Mouse (Mus musculus) liver, embryonic 15.5 days (tissue): ENCODE results near the gene Gtf3c4. TPM values are rescaled to one million over a fixed set of nuclear protein-coding genes. Genes with fewer than 3 reads are reported as not detected.

Source experiments
- ATAC-seq: fragments of 200-750 bp; cut with Nextera tagmentation; 2 replicates; pipeline ENCODE4 v1.8.0; 2017; ENCODE audit warnings: moderate number of reproducible peaks, mild to moderate bottlenecking, moderate library complexity; ENCODE audit not compliant: insufficient read depth
- H3K27ac ChIP-seq: fragments of 300-500 bp; sonication (generic); replicated peaks from 2 replicates; pipeline ENCODE4 v1.5.1; 2015; ENCODE audit warnings: mild to moderate bottlenecking, inconsistent platforms
- H3K27me3 ChIP-seq: fragments of 300-500 bp; sonication (generic); 2 replicates; pipeline ENCODE4 v1.6.1; 2015; ENCODE audit warnings: mild to moderate bottlenecking, inconsistent platforms
- H3K36me3 ChIP-seq: fragments of 300-500 bp; sonication (generic); replicated peaks from 2 replicates; pipeline ENCODE4 v1.6.1; 2015; ENCODE audit warnings: moderate library complexity, mild to moderate bottlenecking, inconsistent platforms
- H3K4me1 ChIP-seq: fragments of 300-500 bp; sonication (generic); replicated peaks from 2 replicates; pipeline ENCODE4 v1.6.1; 2015; ENCODE audit warnings: inconsistent platforms
- H3K4me2 ChIP-seq: fragments of 300-500 bp; sonication (generic); 2 replicates; pipeline ENCODE4 v1.6.1; 2015; ENCODE audit warnings: moderate library complexity, mild to moderate bottlenecking, inconsistent platforms
- H3K4me3 ChIP-seq: fragments of 300-500 bp; sonication (generic); replicated peaks from 2 replicates; pipeline ENCODE4 v1.5.1; 2015; ENCODE audit warnings: mild to moderate bottlenecking, inconsistent platforms
- H3K9ac ChIP-seq: fragments of 300-500 bp; sonication (generic); 2 replicates; pipeline ENCODE4 v1.6.1; 2015; ENCODE audit warnings: moderate library complexity, mild to moderate bottlenecking, inconsistent platforms
- H3K9me3 ChIP-seq: fragments of 300-500 bp; sonication (generic); replicated peaks from 2 replicates; pipeline ENCODE4 v1.6.1; 2016; ENCODE audit warnings: inconsistent platforms
- WGBS: fragments of 180-500 bp; shearing (Covaris S2); methylation state at CpG from one replicate; pipeline ENCODE4 v1.1.7; 2015; ENCODE audit warnings: mixed read lengths; ENCODE audit not compliant: insufficient replicate concordance; 5-methylcytosine and 5-hydroxymethylcytosine counted together
- polyA plus RNA-seq: library from polyadenylated mRNA; unstranded; fragments of >200 nt; fragmentation: Nextera tagmentation; extraction: Ambion mirVana; gene quantifications from 2 replicates; pipeline ENCODE4 v1.2.1, GENCODE M21; 2015

Gene Gtf3c4
- 5.1 and 5.2 TPM in 2 replicates for polyA plus RNA-seq

GRCm38 (mm10) chr2:28840222-28840951 lies at the start of gene Gtf3c4, which contains the start of gene Ddx31:
Gtf3c4 (minus strand) TSS chr2:28840360.
Ddx31 (plus strand) TSS chr2:28840406.
- Histone ChIP-seq H3K4me1 (peaks cover 48% of the 10 kb centered on the region), H3K27ac (peak within 1 kb of the TSS; percentile 88), H3K36me3 (peaks cover 10% of the 10 kb centered on the region), H3K9ac (peak within 1 kb of the TSS; percentile 82), H3K9me3 (no peaks in the 10 kb centered on the region), H3K4me3 (peak within 1 kb of the TSS; percentile 93), H3K4me2 (peak within 1 kb of the TSS; percentile 95), H3K27me3 (no peaks in the 10 kb centered on the region)
- under 1% methylated on average over 63 of the region's 63 CpGs for WGBS
- ATAC-seq, result peak; percentile 97

GRCm38 (mm10) chr2:28884914-28885313 lies 44.8 kb upstream of the Gtf3c4 start:
- Histone ChIP-seq H3K4me1 (no peaks in the 10 kb centered on the region), H3K9me3 (no peaks in the 10 kb centered on the region), H3K36me3 (peaks cover 42% of the 10 kb centered on the region), H3K27me3 (no peaks in the 10 kb centered on the region), H3K4me3 (no peak overlapping the region), H3K9ac (no peak overlapping the region), H3K27ac (no peak overlapping the region), H3K4me2 (no peak overlapping the region)
- no peak for ATAC-seq
- WGBS, result 77% methylated on average over 4 of the region's 4 CpGs

GRCm38 (mm10) chr2:28882826-28883485 lies 42.8 kb upstream of the Gtf3c4 start:
- 74% methylated on average over 6 of the region's 6 CpGs for WGBS
- Histone ChIP-seq H3K27ac (no peak overlapping the region), H3K4me3 (no peak overlapping the region), H3K36me3 (peaks cover 38% of the 10 kb centered on the region), H3K9ac (no peak overlapping the region), H3K4me1 (no peaks in the 10 kb centered on the region), H3K9me3 (no peaks in the 10 kb centered on the region), H3K27me3 (no peaks in the 10 kb centered on the region), H3K4me2 (no peak overlapping the region)
- no peak for ATAC-seq

- ATAC-seq, result no peak
- Histone ChIP-seq H3K27me3 (no peaks in the 10 kb centered on the region), H3K4me1 (no peaks in the 10 kb centered on the region), H3K9me3 (no peaks in the 10 kb centered on the region), H3K36me3 (peaks cover 40% of the 10 kb centered on the region), H3K4me2 (no peak overlapping the region), H3K4me3 (no peak overlapping the region), H3K9ac (no peak overlapping the region), H3K27ac (no peak overlapping the region)
- WGBS, result 74% methylated on average over 3 of the region's 3 CpGs
These were observed 41.9 kb upstream of the Gtf3c4 start for GRCm38 (mm10) chr2:28882047-28882446.

GRCm38 (mm10) chr2:28881275-28881674 lies 41.1 kb upstream of the Gtf3c4 start:
- no peak for ATAC-seq
- 73% methylated on average over 3 of the region's 3 CpGs for WGBS
- no peaks in the 10 kb centered on the region for H3K9me3 ChIP-seq
- no peaks in the 10 kb centered on the region for H3K4me1 ChIP-seq
- H3K4me2 ChIP-seq, result no peak overlapping the region
- no peak overlapping the region for H3K9ac ChIP-seq
- peaks cover 47% of the 10 kb centered on the region for H3K36me3 ChIP-seq
- no peak overlapping the region for H3K27ac ChIP-seq
- no peak overlapping the region for H3K4me3 ChIP-seq
- no peaks in the 10 kb centered on the region for H3K27me3 ChIP-seq

- Histone ChIP-seq H3K4me1 (no peaks in the 10 kb centered on the region), H3K9ac (no peak overlapping the region), H3K4me2 (no peak overlapping the region), H3K36me3 (peaks cover 43% of the 10 kb centered on the region), H3K27me3 (no peaks in the 10 kb centered on the region), H3K9me3 (no peaks in the 10 kb centered on the region), H3K27ac (no peak overlapping the region), H3K4me3 (no peak overlapping the region)
- 81% methylated on average over 11 of the region's 11 CpGs for WGBS
- ATAC-seq, result no peak
These were observed 35.4 kb upstream of the Gtf3c4 start for GRCm38 (mm10) chr2:28875554-28875953.

GRCm38 (mm10) chr2:28867495-28867894 lies 27.3 kb upstream of the Gtf3c4 start:
- 71% methylated on average over 7 of the region's 7 CpGs for WGBS
- no peaks in the 10 kb centered on the region for H3K27me3 ChIP-seq
- no peak overlapping the region for H3K9ac ChIP-seq
- H3K4me2 ChIP-seq, result no peak overlapping the region
- no peaks in the 10 kb centered on the region for H3K9me3 ChIP-seq
- no peaks in the 10 kb centered on the region for H3K4me1 ChIP-seq
- no peak overlapping the region for H3K4me3 ChIP-seq
- ATAC-seq, result no peak
- H3K27ac ChIP-seq, result no peak overlapping the region
- peaks cover 43% of the 10 kb centered on the region for H3K36me3 ChIP-seq

GRCm38 (mm10) chr2:28863857-28864256 lies 23.7 kb upstream of the Gtf3c4 start:
- ATAC-seq, result no peak
- no peaks in the 10 kb centered on the region for H3K9me3 ChIP-seq
- no peak overlapping the region for H3K4me2 ChIP-seq
- no peak overlapping the region for H3K27ac ChIP-seq
- H3K4me1 ChIP-seq, result no peaks in the 10 kb centered on the region
- no peak overlapping the region for H3K9ac ChIP-seq
- H3K27me3 ChIP-seq, result no peaks in the 10 kb centered on the region
- H3K4me3 ChIP-seq, result no peak overlapping the region
- peaks cover 77% of the 10 kb centered on the region for H3K36me3 ChIP-seq

- no peak overlapping the region for H3K27ac ChIP-seq
These were observed 20.7 kb upstream of the Gtf3c4 start for GRCm38 (mm10) chr2:28860678-28861423.

GRCm38 (mm10) chr2:28859303-28859702 lies 19.1 kb upstream of the Gtf3c4 start:
- Histone ChIP-seq H3K4me2 (no peak overlapping the region), H3K27ac (no peak overlapping the region), H3K27me3 (no peaks in the 10 kb centered on the region), H3K4me1 (no peaks in the 10 kb centered on the region), H3K36me3 (peaks cover 77% of the 10 kb centered on the region), H3K4me3 (no peak overlapping the region), H3K9ac (no peak overlapping the region), H3K9me3 (no peaks in the 10 kb centered on the region)
- 62% methylated on average over 4 of the region's 4 CpGs for WGBS
- ATAC-seq, result no peak

More at GRCm38 (mm10) chr2:28860678-28861423, 20.7 kb upstream of the Gtf3c4 start:
- Histone ChIP-seq H3K9ac (no peak overlapping the region), H3K4me1 (no peaks in the 10 kb centered on the region), H3K4me2 (no peak overlapping the region), H3K36me3 (peaks cover 79% of the 10 kb centered on the region), H3K4me3 (no peak overlapping the region), H3K27me3 (no peaks in the 10 kb centered on the region), H3K9me3 (no peaks in the 10 kb centered on the region)
- WGBS, result 81% methylated on average over 8 of the region's 8 CpGs
- ATAC-seq, result no peak

GRCm38 (mm10) chr2:28855773-28856172 lies 15.6 kb upstream of the Gtf3c4 start:
- Histone ChIP-seq H3K27me3 (no peaks in the 10 kb centered on the region), H3K4me3 (no peak overlapping the region), H3K27ac (no peak overlapping the region), H3K9me3 (no peaks in the 10 kb centered on the region), H3K4me2 (no peak overlapping the region), H3K9ac (no peak overlapping the region), H3K36me3 (peaks cover 50% of the 10 kb centered on the region), H3K4me1 (no peaks in the 10 kb centered on the region)
- 78% methylated on average over 2 of the region's 2 CpGs for WGBS
- ATAC-seq, result no peak
